Mouse (Mus musculus) mouse trophoblast stem cell (cell line): ENCODE data around the gene Anapc1.

Experiments used
- in situ Hi-C, 2 experiments: fragments of 300-500 bp; cut with MseI, MboI; formaldehyde crosslinking; loops; 2 replicates in 1 of 2; 3 replicates in 1 of 2; pipeline ENCODE4 v1.15.1; 2025

Gene Anapc1

GRCm38 (mm10) chr2:128686921-128687557, at the start of gene Anapc1:
Gene Anapc1 (minus strand): TSS chr2:128687391.
- in situ Hi-C loops, result no loop called here

GRCm38 (mm10) chr2:128735089-128735488, 47.9 kb upstream of the Anapc1 start:
- in situ Hi-C loops, result no loop called here

GRCm38 (mm10) chr2:128731951-128732350, 44.8 kb upstream of the Anapc1 start:
- in situ Hi-C loops, result no loop called here

GRCm38 (mm10) chr2:128731514-128731913, 44.3 kb upstream of the Anapc1 start:
- in situ Hi-C loops, result no loop called here

GRCm38 (mm10) chr2:128729141-128729540, 42.0 kb upstream of the Anapc1 start:
- in situ Hi-C loops, result no loop called here

- in situ Hi-C loops, result no loop called here
These were observed 40.9 kb upstream of the Anapc1 start for GRCm38 (mm10) chr2:128728066-128728465.

GRCm38 (mm10) chr2:128727552-128727951, 40.4 kb upstream of the Anapc1 start:
- in situ Hi-C loops, result no loop called here

- in situ Hi-C loops, result no loop called here
These were observed 39.4 kb upstream of the Anapc1 start for GRCm38 (mm10) chr2:128726626-128727025.

GRCm38 (mm10) chr2:128726067-128726466, 38.9 kb upstream of the Anapc1 start:
- in situ Hi-C loops, result no loop called here

- in situ Hi-C loops, result no loop called here
These were observed 35.0 kb upstream of the Anapc1 start for GRCm38 (mm10) chr2:128722106-128722710.

- in situ Hi-C loops, result no loop called here
These were observed 32.2 kb upstream of the Anapc1 start for GRCm38 (mm10) chr2:128719380-128719779.

- in situ Hi-C loops, result no loop called here
These were observed 28.8 kb upstream of the Anapc1 start for GRCm38 (mm10) chr2:128715979-128716378.

GRCm38 (mm10) chr2:128714724-128715241, 27.6 kb upstream of the Anapc1 start:
- in situ Hi-C loops, result no loop called here

- in situ Hi-C loops, result no loop called here
These were observed 26.4 kb upstream of the Anapc1 start for GRCm38 (mm10) chr2:128713548-128714003.

- in situ Hi-C loops, result no loop called here
These were observed 25.7 kb upstream of the Anapc1 start for GRCm38 (mm10) chr2:128712940-128713339.

- in situ Hi-C loops, result no loop called here
These were observed 23.4 kb upstream of the Anapc1 start for GRCm38 (mm10) chr2:128710609-128711008.

- in situ Hi-C loops, result no loop called here
These were observed 22.1 kb upstream of the Anapc1 start for GRCm38 (mm10) chr2:128709264-128709663.

- in situ Hi-C loops, result no loop called here
These were observed 17.3 kb upstream of the Anapc1 start for GRCm38 (mm10) chr2:128704474-128704873.

GRCm38 (mm10) chr2:128699201-128699885, 12.2 kb upstream of the Anapc1 start:
- in situ Hi-C loops, result loop anchor here (5.0 kb wide), 1 partner anchor 118 kb away; the partner anchor contains the start of gene Tmem87b (in 2 of the 2)

- in situ Hi-C loops, result loop anchor here (5.0 kb wide), 1 partner anchor 119 kb away; the partner anchor contains the start of gene Tmem87b (in 2 of the 2)
These were observed 11.5 kb upstream of the Anapc1 start, which contains the start of gene Mertk for GRCm38 (mm10) chr2:128698693-128699181. Gene Mertk (plus strand): TSS chr2:128698956.

GRCm38 (mm10) chr2:128698140-128698692, 11.0 kb upstream of the Anapc1 start:
- in situ Hi-C loops, result loop anchor here (5.0 kb wide), 1 partner anchor 119 kb away; the partner anchor contains the start of gene Tmem87b (in 2 of the 2)
